Mouse (Mus musculus) cerebellum, postnatal 36 days (tissue): ENCODE measurements around the gene Nedd9.

Experiments
- DNase-seq, 2 experiments: peaks; one replicate each; pipeline ENCODE4 v3.0.0; 2021 to 2022; ENCODE audit warnings: mixed read lengths in 2 of 2

Nedd9 gene

DNA sequence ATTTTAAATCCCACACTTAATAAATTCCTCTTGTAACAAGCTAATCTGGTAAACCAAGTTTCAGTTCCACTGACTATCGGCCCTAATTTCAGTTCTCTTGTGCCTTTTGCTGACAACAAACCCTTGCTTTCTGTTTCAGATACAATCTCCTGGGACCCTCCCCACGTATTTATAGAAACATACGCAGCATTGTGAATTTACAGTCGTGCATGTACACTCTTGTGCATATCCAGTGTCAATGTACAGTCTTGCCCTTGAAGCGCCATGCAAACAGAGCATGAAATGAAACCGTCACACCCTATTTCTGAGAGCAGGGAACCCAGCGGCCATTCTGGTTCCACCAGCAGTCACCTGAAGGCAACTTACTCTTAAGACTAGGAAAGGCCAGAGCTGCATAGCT, 4.4 kb upstream of the Nedd9 start:
- DNase-seq = no peak

DNA sequence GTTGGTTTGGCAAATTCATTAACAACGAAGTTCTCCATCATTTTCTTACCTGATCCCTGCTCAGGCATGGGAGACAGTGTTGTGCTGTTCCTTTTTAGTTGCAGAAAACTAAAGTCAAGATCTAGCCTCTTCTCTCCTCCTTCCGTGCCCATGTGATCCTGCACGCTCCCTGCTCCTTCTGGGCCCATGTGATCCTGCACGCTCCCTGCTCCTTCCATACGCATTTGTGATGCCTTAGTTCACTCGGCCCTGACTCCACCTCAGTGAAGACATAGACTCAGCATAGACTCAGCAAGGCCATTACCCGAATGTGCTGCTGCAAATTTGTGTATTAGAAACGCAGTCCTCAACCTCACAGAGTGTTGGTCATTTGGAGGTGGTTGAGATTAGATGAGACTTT, 3.1 kb upstream of the Nedd9 start:
- no peak for DNase-seq

DNA sequence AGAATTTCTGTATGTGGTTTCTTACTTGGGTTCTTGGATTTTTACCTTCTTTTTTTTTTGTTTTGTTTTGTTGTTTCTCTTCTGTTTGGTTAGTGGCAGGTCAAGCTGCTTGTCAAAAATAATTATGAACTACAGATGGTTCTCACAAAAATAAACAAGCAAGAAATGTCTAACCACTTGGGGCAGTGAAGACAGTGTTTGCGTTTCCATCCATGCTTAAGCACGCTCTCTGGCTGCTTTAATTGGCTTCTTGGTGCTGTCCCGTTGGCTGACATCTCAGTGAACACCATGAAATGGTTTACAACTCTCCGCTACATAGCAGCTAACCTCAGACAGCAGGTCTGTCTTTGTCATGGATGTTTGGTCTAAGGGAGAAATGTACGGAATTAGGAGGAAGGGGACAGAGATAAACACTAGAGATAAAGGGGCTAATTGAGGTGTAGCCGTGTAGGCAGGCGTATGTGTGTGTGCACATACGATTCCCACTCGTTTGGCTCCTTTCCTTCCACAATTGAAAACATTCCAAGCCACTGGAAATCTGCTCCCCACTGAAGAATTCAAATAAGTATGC, 2.6 kb upstream of the Nedd9 start:
- DNase-seq = no peak

DNA sequence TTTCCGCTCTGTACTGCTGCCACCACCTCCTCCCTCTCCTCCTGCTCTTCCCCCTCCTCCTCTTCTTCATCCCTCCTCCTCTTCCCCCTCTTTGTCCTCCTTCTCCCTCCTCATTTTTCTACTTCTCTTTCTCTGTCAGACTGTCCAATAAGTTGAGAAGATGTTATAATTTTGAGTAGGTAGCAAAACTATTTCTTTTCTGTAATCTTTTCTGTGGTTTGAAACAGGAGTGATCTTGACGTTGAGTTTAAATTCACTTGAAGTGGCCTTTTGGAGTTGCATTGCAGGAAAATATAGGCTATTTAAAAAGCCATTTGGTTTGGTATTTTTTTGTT, 214 bp upstream of the Nedd9 start:
- DNase-seq = no peak

DNA sequence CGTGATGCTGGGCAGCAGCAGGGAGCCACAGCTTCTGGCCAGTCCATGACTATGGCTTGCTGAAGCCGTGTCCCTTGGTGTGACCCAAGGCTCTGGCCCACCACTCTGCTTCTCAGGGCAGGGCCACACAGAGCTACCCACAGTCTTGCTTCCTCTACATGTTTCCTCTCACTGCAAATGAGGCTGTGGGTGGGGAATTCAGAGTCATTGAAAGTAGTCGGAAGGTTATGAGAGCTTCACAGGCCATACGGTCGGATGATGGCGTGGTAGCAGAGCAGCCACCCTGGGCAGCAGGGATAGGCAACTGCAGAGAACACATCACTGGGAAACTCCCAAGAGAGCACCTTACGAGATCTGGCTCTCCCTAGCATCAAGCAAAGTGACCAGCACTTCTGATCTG, 3.2 kb downstream of the Nedd9 start:
- DNase-seq = no peak

DNA sequence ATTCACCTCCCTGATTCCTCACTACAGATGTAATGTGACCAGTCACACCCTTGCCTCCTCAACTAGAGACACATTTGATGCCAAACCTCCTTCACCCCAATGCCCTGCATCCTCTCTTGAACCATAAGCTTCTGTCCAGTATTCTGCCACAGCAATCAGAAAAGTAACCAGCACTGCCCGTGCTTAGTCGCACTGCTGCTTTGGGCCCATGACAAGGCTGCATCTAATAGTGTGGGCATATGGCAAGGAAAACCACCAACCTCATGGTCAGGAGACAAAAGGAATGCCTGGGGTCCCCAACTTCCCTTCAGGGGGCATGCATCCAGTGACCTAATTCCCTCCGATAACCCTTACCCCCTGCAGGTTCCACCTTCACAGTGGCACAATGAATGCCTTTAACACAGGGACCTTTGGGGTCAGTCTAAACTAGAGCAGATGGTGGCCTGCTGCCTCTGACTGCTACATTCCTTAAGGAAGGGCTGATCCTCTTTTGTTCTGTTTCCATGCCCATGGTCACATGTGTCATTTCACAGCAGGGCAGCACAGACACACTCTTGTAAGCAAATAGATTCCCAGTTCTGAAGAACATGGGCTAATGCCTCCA, 4.7 kb downstream of the Nedd9 start:
- no peak for DNase-seq

DNA sequence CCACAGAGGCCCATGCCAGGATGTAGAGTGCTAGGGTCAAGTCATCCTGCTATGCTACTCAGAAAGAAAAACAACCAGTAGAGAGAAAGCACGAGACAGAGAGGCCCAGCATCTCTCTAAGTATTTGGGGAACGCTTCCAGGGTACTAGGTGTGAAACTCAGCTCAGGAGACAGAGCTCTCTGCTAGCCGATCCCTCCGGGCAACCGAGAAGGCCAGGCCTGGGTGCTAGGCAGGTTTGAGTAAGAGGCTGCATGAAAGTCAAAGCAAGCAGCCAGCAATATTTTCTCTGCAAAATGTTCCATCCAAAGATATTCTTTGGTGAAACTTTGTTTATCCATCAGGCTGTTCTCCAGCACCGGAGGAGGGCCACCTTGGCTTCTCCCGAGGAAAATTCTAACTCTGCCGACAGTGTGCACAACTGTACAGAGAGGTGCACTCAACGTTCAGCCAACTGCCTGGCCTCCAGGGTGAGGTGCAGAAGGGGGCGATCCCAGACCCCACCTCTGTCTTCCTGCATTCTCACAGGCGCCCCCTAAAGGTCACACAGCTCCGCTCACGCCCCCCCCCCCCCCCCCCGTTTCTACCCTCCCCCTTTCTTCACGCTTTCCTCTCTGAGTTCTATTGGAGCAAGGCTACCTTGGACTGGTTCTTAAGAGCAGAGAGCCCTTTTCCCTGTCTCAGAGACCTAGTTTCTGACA, 7.3 kb downstream of the Nedd9 start:
- no peak for DNase-seq

DNA sequence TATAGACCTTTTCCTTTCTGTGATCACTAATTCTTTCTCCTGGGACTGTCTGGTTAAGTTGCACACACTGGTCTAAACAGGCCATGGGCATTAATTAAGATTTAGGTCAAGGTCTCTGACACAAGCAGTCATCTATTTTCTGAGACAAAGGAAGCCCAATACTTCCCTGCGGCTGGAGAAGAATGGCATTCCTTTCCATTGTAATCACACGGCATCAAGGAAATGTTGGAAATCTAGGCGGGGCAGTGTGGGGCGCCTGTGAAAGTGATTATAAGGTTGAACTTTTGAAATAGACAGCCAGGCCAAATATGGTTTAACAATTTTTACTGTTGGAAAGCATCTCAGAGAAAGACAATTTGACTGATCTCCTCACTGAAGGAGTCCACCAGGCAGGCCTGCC, 10.9 kb downstream of the Nedd9 start:
- DNase-seq = no peak

DNA sequence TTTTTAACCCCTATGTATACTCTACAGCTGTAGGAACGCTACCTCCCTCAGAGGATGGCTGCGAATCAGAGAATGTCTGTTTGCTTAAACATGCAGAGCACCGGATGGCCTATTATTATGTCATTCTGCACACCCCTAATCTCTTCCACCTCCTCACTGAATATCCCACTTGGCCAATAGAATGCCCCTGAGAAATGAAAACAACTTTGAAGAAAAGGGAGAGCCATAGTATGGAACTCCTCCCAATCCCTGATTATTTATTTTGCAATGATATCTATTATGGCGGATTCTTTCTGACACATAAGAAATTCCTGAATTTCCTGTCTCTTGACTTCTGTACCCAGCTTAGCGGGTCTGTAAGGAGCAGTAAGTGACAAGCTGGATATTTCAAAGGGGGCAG, 12.8 kb downstream of the Nedd9 start:
- DNase-seq = no peak

DNA sequence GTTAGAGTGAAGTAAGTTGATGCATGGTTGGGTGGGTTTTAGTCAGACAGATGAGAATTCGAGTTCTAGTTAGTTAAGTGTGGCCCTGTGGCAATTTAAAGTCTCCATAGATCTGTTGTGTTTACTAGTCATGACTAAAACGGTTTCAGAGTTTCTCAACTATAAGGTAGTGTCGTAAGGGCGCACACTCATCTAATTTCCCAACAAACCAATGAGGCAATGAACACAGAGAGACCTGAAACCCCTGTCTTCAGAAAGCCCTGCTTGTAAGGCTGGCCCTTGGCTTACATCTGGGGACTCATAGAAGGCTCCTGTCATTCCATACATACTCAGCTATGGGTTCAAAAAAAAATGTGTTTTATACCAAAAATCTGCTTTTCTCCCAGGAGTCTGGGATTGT, 13.7 kb downstream of the Nedd9 start:
- DNase-seq = no peak

DNA sequence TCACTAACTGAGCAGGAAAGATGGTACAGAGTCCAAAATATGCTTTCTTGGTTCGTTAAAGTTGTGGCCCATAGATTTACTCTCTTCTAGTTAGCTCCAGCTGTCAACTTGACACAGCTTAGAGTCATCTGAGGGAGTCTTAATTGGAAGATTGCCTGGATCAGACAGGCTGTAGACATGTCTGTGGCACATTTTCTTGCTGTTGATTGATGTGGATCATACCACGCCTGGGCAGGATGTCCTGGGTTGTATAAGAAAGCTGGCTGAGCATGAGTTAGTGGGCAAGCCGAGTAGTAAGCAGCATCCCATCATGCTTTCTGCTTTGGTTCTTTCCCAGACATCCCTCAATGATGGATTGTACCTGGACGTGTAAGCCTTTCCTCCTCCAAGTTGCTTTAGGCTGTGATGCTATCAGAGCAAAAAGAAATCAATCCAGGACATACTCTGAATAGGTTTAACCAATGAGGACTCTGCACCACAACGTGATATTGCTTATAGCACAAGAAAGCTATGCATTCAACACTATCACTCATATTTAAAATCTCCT, 14.2 kb downstream of the Nedd9 start:
- no peak for DNase-seq

DNA sequence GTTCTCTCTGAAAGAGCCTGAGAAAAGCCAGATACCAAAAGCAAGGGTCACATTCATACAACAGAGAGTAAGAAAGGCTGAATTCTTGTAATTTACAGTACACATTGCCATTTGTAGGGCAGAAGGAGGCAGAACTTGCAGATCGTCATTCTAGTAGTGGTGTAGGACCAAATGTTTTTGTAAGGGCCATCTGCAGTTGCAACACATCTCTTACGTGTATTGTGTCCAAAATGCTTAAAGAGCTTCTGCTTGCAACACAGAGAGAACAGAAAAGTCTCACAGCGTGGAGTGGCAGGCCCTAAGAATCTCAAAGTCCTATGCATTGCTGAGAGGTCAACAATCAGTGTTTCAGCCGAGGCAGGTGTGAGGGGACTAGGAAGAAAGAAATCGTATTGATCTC, 18.9 kb downstream of the Nedd9 start:
- DNase-seq = no peak

DNA sequence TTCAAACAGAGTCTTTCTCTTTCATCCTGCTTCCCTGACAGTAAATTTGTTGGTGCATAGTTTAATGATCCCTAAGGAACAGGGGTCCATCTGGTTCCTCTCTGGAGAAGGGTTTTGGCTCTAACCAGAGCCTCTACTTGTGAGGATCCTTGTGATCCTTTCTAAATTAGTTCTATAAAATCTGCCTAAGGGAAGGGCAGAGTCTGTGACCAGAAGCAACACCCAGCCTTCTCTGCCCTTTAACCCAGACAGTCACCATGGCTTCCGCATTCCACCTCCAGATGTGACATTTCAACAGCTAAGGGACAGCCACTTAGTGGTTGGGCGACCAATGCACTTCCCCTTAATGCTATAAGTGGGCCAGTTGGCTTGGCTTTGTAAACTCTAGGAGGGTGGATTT, 20.1 kb downstream of the Nedd9 start:
- DNase-seq = no peak

DNA sequence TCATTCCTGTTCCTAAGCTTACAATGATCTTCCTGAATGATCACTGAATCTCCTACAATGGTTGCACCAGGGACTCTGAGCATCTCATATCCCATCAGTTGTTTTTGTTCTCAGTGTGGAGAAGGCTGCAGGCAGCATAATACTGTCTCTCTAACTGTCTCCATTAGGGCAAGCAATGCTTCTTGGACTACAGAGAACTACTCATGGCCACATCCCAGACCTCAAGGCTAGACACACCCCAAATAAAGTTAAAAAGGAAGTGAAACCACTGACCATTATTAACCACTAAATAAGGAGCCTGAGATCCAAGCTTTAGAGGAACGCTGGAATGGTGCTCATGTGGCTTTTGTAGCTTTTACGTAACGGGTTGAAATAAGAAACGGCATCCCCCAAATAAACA, 20.5 kb downstream of the Nedd9 start:
- no peak for DNase-seq

DNA sequence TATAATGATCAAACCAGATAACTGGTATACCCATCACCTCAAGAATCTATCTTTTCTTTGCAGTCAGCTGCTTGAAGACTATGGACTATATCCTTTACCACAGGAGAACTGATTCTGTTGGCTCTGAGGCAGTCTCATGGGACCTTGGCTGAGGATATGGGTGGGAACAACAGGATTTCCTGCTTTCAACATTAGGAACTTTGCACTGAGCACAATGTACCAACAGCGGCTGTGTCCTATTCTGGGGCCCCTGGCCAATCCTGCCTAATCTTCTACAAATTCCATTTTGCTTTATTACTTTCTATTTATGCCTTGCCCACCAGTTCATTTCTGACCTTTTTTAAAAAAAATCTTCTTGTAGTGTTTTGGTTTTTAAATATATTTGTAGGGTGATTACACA, 21.0 kb downstream of the Nedd9 start:
- no peak for DNase-seq

DNA sequence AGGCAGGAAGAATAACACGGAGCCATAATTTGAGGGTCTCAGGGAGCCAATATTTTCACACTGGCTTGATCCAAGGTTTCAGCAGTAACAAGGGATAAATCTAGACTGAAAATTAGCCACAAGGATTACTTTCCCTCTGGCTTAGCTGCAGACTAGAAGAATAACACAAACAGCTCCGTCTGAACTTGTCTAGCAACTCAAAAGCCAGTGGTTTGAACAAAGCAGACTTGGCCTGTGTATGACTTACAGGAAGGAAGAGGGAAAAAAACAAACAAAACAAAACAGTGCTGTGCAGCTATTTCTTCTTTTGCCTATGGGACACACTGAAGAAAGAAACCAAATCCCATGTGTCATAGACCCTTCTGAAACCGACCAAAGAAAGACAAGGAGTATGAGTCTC, 25.7 kb downstream of the Nedd9 start:
- DNase-seq = no peak

DNA sequence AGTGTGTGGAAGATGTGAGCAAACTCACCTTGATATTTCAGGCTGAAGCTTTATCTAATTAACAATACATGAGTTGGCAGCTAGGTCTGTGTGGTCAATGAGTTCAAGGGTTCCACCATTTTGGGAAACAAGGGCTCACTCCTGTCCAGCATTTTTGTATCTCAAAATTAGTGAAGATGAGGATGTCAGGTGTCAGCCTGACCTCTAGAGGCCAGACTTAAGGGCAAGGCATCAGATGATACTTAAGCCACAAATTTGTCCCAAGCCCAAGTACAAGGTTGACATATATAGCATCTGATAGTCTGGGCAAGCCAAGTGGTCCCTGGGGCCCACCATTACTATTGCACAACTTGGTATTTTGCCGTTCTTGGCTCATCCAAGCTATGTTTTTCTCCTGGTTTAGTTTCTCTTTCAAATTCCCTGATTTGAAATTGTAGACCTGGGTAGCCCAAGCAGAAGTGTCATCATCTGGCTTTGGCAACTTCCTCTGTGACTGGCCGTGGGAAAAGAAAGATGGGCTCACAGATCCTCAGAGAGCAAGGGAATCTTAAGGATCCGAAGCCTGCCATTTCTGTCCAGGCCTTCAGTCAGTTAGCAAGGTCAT, 27.4 kb downstream of the Nedd9 start:
- DNase-seq = no peak

DNA sequence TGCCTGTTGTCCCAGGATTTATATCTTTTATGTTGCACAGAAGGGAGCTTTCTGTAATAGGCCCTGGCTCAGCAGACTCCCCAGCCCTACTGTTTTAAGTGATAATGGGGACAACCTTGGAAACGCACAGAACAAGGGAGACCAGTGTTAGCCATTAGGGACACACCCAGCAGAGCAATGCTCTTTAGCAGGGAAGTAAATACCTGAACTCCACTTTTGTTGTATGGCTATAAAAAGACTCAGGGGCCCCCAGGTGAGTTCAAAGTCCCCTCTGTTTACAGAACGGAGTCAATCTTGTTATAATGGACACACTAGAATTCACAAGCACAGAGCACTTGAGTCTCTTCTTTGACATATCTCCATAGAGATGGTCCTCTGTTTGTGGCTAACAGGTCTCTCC, 28.5 kb downstream of the Nedd9 start:
- no peak for DNase-seq

DNA sequence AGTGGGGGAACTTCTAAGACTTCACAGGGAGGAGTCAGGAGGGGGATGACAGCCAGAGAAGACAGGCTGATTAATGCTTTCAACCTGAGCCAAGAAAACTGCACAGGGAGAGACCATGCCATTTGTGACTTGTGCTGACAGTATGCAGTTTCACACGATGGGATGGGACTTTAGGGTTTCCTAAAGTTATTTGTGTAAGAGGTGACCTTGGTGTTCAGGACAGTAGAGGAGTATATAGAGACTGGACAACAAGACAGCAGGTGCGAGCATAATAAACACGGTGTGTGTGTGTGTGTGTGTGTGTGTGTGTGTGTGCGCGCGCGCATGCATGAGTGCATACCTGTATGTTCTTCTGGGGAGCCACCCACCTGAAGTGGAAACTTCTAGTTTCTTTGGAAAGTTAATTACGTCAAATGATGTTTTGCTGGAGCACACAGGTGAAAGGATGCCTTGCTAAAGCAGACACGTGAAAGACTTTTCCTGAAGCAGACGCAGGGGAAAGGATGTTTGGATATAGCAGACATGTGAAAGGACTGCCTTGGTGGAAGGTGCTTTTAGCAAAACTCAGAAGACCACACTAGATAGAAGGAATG, 29.3 kb downstream of the Nedd9 start:
- DNase-seq = no peak

DNA sequence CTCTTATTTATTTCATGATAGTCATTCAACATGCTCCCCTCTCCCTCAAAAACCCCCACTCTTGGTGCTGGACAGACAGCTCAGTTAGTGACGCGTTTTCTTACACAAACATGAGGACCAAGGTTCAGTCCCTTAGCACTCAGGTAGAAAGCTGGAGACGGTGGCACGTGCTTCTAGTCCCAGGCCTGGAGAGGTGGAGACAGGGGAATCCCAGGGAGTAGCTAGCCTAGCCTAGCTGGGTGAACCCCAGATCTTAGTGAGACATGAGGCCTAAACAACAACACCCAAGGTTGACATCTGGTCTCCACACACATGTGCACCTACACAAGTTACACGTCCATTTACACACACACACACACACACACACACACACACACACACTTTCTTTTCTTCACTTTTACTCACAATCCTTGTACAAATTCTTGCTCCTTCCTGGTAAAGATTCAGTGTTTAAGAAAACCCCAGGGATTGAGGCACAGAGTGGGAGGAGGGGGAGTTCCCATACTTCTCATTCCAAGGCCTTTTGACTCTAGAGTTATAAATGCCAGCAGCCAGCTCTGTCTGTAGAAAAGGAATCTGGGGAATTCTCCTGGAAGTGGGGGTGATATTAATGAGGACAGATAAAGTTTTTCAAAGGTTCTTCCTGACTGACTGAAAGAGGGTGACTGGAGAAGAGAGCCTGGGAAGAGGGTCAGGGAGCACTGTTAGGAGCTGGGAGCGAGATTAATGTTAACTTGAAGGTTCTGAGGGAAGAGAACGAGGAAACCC, 29.9 kb downstream of the Nedd9 start:
- no peak for DNase-seq

DNA sequence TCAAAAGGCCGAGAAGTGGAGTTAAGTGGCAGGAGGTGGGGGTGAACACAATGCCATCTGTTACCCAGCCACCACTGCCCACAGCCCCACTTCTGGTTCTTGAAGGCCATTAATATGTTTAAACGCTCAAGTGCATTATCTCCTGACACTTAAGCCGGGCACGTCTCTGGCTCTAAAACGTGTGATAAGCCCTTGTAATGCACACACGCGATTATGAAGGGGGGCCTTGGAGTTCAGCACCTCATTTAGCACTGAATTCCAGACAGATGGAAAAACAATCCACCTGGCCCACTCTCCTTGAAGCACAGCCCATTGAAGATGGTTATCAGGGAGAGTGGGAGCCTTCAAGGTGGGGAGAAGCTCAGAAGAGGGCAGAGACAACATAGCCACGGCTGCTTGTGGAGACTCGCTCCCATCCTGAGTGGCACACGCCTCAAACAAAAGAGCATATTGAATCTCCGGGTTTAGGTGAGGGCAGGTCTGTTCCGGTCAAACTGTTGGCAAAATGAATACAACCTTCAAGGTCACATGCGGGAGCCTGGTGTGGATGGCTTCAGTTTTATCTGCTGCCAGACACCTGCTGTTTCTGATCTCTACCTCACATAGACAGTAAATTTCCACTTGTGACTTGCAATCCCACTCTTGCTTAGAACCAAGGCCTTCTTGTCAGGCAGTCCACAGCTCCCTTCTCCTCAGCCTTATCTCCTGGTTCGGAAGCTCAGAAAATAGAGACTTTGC, 30.7 kb downstream of the Nedd9 start:
- DNase-seq = no peak
